Comparison of ENCODE assay signal across 13 mouse cellular contexts in the genomic region with DNA sequence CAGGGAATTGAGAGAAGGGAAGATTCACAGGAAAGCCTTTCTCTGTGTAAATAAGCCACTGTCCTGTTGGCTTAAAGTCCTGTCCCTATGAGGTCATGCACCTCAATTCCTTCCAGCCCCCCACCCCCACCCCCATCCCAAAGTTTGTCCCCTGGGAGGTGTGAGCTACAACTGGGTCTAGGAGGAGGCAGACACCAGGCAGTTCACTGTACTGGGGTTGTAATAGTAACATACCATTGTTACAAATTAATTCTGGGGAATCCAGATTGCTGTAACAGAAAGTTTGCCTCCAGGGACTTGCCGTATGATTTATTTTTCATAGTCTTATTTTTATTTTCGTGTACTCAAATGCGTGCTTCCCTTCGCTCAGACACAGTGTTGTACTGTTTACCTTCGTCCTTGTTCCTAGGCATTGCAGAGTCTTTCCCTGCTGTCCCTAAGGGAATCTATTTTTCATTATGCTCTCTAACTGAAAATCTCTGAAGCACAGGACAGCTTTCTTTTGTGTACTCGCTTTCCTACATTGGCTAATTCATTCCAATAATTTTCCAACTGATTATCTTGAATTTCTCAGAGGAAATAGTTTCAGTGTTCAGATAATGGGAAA.
"Had no signal": no experiment of that assay in that cellular context is flagged by ENCODE, and none has a peak within 500 bp of the region (broad histone marks: within the 10 kb centered on the region; RNA-seq: fewer than 3 reads in every experiment).

No protein-coding gene starts in this region.

- H3K27me3 ChIP-seq: limb, embryonic 13.5 days; neural tube, embryonic 12.5 days had no signal

- DNase-seq: kidney, adult 11 months; kidney, adult 9 months; kidney, postnatal 10 days; left cerebral cortex, postnatal 4 days; lung, adult 18-20 months; right cerebral cortex, adult 18-20 months; right cerebral cortex, postnatal 25 days; thymus, postnatal 4 days had no signal

- H3K9me3 ChIP-seq: limb, embryonic 13.5 days; neural tube, embryonic 12.5 days had no signal

- H3K27ac ChIP-seq: limb, embryonic 13.5 days; liver, embryonic 14.5 days; neural tube, embryonic 12.5 days; stomach, postnatal 0 days had no signal

- H3K9ac ChIP-seq: limb, embryonic 13.5 days; liver, embryonic 14.5 days; neural tube, embryonic 12.5 days had no signal

- H3K4me2 ChIP-seq: limb, embryonic 13.5 days; neural tube, embryonic 12.5 days had no signal

- H3K4me1 ChIP-seq: limb, embryonic 13.5 days; neural tube, embryonic 12.5 days had no signal

- H3K36me3 ChIP-seq: limb, embryonic 13.5 days; neural tube, embryonic 12.5 days had no signal

- H3K4me3 ChIP-seq: limb, embryonic 13.5 days; myocyte; neural tube, embryonic 12.5 days had no signal
